Mouse (Mus musculus) left cerebral cortex, adult 11 months (tissue): ENCODE results near the gene Dpep3.
A peak's percentile ranks its signal among the peaks of the same experiment; 100 is the strongest.

Experiments
- DNase-seq: peaks from one replicate; pipeline ENCODE4 v3.0.0; 2022; ENCODE audit warnings: low spot score

Gene Dpep3

DNA sequence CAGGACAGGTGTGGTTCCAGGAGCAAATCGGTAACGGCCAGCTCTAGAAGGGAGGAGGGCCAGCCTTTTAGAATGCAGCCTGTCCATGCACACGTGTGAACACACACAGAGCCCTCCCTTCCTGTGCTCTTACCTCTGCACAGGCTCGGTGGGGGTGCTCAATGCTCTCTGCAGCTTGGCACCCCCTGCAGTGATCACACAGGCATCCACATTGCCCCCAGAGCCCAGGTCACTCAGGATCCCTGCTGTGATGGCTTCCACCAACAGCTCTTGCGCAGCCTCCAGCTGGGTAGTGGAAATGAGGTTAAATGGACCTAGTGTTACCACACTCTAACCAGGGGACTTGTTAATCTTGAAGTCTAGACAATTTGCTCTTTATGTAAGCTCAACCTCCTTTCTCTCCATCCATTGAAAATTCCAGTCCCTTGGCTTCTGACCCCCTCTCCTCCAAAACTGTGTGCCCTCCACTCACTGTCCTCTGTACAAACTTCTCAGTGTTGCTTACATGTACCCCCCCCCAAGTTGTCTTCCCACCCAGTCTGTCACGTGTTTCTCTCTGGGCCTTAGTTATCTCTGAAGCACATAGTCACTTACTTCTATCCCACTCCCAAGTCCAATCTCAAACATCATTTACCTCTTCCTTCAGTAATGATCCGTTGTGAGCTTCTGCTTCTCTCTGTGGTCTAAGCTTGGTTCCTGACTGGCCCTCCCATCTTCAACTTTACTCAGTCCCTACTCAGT is 43.2 kb downstream of the Dpep3 start:
- no peak for DNase-seq

DNA sequence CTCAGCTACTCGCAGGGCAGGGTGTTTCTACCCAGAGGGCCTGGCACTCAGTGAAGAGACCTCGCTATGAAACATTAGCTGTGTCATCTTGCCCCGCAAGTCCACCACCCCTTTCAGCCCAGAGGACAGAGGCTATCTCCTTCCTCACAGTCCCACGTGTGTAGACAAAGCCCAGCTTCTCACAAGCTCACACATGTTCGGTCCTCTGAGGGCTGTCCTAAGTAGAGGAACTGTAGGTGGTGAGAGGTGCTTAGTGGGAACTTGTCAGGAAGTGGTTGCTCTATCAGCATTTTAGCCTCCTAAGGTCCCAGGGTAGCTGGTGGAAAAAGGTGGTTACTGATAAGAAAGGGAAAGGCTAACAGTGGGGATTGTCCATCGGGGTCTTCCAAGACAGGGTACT is 44.1 kb downstream of the Dpep3 start:
- DNase-seq, result no peak

DNA sequence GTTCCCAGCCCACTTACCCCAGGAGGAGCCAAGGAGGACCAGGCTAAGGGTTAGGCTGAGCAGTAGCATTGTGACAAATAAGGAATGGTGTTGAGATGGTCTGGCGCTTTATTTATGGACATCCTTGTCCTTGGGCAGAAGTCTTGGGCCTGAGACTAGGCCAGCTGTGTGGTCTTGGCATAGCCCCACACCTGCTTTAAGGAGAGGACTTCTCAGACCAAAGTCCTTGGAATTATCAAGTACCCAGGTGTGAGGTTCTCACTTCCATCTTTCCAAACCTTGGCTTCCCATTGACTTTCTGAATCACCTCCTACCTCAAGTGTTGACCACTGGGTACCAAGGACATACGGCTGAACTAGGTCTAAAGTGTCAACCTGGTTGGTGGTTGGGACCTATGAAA is 45.5 kb downstream of the Dpep3 start, which contains the start of gene Ctrl:
Gene Ctrl, minus strand, starts transcription at position 101 of the 400 bp plus-strand sequence.
- DNase-seq, result no peak

DNA sequence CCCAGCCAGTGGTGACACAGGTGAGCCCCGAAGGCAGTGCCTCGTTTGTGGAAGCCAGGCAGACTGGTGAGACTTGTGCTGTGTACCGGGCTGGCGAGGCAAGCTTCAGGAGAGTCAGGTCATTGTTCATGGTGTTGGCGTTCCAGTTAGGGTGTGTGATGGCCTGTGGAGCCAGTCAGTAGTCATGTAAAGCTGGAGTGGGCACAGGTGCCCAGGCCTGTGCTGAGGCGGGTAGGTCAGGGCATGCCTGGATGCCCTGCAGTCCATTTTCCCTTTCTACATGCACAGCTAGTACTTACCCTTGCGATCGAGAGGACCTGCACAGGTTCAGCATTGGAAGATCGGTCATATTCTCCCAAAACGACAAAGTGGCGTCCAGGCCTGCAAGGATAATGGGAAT is 46.7 kb downstream of the Dpep3 start:
- no peak for DNase-seq

DNA sequence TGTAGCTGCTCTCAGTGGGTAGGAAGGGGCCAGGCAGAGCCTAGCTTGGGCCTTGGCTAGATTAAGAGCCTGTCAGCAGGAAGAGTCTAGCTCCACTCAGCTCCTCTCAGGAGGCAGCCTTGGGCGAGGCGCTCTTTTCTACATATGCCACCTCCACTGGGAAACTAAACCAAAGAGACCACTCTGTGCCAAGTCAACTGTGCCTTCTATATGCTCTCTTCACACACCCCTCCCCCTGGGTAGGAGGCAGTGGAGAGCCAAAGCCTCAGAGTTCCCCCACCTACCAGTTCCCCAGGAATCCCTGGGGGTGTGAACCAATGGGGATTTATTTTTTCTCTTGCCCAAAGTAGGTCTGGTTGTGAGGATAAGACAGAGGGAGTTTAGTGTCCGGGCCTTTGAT is 48.0 kb downstream of the Dpep3 start:
- no peak for DNase-seq

- DNase-seq, result peak; percentile 56
These were observed 48.6 kb downstream of the Dpep3 start for GRCm38 (mm10) chr8:105930602-105931001.

DNA sequence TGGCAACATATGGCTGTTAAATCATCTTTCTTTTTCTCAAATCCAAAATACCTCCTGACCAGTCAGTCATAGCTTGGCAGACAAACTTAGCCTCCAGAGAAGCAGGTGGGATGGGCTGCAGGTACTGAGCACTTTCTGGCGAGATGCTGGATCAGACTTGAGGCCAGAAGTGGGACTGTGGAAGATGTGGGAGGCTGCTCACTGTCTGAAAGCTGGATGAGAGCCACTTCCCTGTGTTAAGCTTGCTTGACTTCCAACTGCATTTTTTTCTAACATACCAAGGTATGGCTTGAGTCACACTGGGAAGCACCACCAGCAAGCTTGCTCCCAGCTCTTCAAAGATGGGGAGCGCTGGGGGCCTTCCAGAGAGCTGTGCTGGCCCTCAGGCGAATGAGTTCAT is 54.1 kb downstream of the Dpep3 start:
- no peak for DNase-seq
